Mouse (Mus musculus) intestine, embryonic 16.5 days (tissue): ENCODE measurements around the gene Itpk1. TPM values are rescaled to one million over a fixed set of nuclear protein-coding genes. Genes with fewer than 3 reads are reported as not detected.

Experiments used
- ATAC-seq: fragments of 200-750 bp; cut with Nextera tagmentation; 2 replicates; pipeline ENCODE4 v1.8.0; 2017; ENCODE audit warnings: moderate TSS enrichment, moderate library complexity
- H3K27ac ChIP-seq: fragments of 300-500 bp; sonication (generic); 2 replicates; pipeline ENCODE4 v1.5.1; 2014; ENCODE audit warnings: mild to moderate bottlenecking, low read length
- H3K27me3 ChIP-seq: fragments of 300-500 bp; sonication (generic); replicated peaks from 2 replicates; pipeline ENCODE4 v1.6.1; 2014; ENCODE audit warnings: low read length, control low read depth, mixed read lengths; ENCODE audit not compliant: control insufficient read depth, insufficient read depth
- H3K36me3 ChIP-seq: fragments of 300-500 bp; sonication (generic); 2 replicates; pipeline ENCODE4 v1.6.1; 2014; ENCODE audit warnings: low read length, control low read depth; ENCODE audit not compliant: control insufficient read depth, insufficient read depth
- H3K4me1 ChIP-seq: fragments of 300-500 bp; sonication (generic); 2 replicates; pipeline ENCODE4 v1.6.1; 2014; ENCODE audit warnings: low read length, control low read depth, mixed read lengths; ENCODE audit not compliant: control insufficient read depth, insufficient read depth
- H3K4me2 ChIP-seq: fragments of 300-500 bp; sonication (generic); 2 replicates; pipeline ENCODE4 v1.6.1; 2014; ENCODE audit warnings: low read depth, low read length, control low read depth
- H3K4me3 ChIP-seq: fragments of 300-500 bp; sonication (generic); 2 replicates; pipeline ENCODE4 v1.5.1; 2014; ENCODE audit warnings: mild to moderate bottlenecking, low read length
- H3K9ac ChIP-seq: fragments of 300-500 bp; sonication (generic); 2 replicates; pipeline ENCODE4 v1.6.1; 2014; ENCODE audit warnings: low read depth, low read length
- H3K9me3 ChIP-seq: fragments of 300-500 bp; sonication (generic); 2 replicates; pipeline ENCODE4 v1.6.1; 2016; ENCODE audit warnings: low read length, control low read depth; ENCODE audit not compliant: control insufficient read depth
- WGBS: fragments of 180-500 bp; shearing (Covaris S2); extraction: QIAGEN DNeasy Blood & Tissue Kit; methylation state at CpG from one replicate; pipeline ENCODE4 v1.1.7; 2014; 5-methylcytosine and 5-hydroxymethylcytosine counted together
- polyA plus RNA-seq: library from polyadenylated mRNA; unstranded; fragments of >200 nt; fragmentation: Nextera tagmentation; extraction: Ambion mirVana; gene quantifications from 2 replicates; pipeline ENCODE4 v1.2.1, GENCODE M21; 2015

Itpk1 gene
- polyA plus RNA-seq, 1 experiment from 2014 or later: 51.4 TPM

- WGBS: 84% methylated on average over 5 of the region's 5 CpGs
- H3K36me3 ChIP-seq: peaks cover 8% of the 10 kb centered on the region; the same call in 1 of the 2 replicates
Measured at GRCm38 (mm10) chr12:102575541-102576329, 129.0 kb downstream of the Itpk1 start.

GRCm38 (mm10) chr12:102573036-102573435 is 131.7 kb downstream of the Itpk1 start:
- Histone ChIP-seq H3K4me1 (peaks cover 4% of the 10 kb centered on the region; the same call in 1 of the 2 replicates), H3K27me3 (no peaks in the 10 kb centered on the region), H3K9me3 (no peaks in the 10 kb centered on the region), H3K36me3 (peaks cover 5% of the 10 kb centered on the region; the same call in 1 of the 2 replicates), H3K4me3 (no peak overlapping the region), H3K9ac (no peak overlapping the region), H3K27ac (no peak overlapping the region), H3K4me2 (no peak overlapping the region)
- ATAC-seq: no peak
- WGBS: 72% methylated on average over 7 of the region's 7 CpGs

More at GRCm38 (mm10) chr12:102575541-102576329, 129.0 kb downstream of the Itpk1 start:
- Histone ChIP-seq H3K27ac (no peak overlapping the region), H3K4me2 (no peak overlapping the region), H3K9ac (no peak overlapping the region), H3K27me3 (no peaks in the 10 kb centered on the region), H3K9me3 (no peaks in the 10 kb centered on the region), H3K4me1 (peaks cover 4% of the 10 kb centered on the region; the same call in 1 of the 2 replicates), H3K4me3 (no peak overlapping the region)
- ATAC-seq: no peak

GRCm38 (mm10) chr12:102571666-102572065 is 133.1 kb downstream of the Itpk1 start:
- H3K9ac ChIP-seq: no peak overlapping the region
- no peak for ATAC-seq
- H3K27me3 ChIP-seq: no peaks in the 10 kb centered on the region
- WGBS: 88% methylated on average over 9 of the region's 9 CpGs
- H3K4me1 ChIP-seq: no peaks in the 10 kb centered on the region
- no peak overlapping the region for H3K4me3 ChIP-seq
- H3K4me2 ChIP-seq: no peak overlapping the region
- H3K27ac ChIP-seq: no peak overlapping the region
- no peaks in the 10 kb centered on the region for H3K9me3 ChIP-seq
- H3K36me3 ChIP-seq: peaks cover 2% of the 10 kb centered on the region; the same call in 1 of the 2 replicates

GRCm38 (mm10) chr12:102570734-102571133 is 134.0 kb downstream of the Itpk1 start:
- no peaks in the 10 kb centered on the region for H3K4me1 ChIP-seq
- no peak overlapping the region for H3K9ac ChIP-seq
- H3K27ac ChIP-seq: no peak overlapping the region
- H3K4me3 ChIP-seq: no peak overlapping the region
- no peak for ATAC-seq
- peaks cover 2% of the 10 kb centered on the region; the same call in 1 of the 2 replicates for H3K36me3 ChIP-seq
- H3K9me3 ChIP-seq: no peaks in the 10 kb centered on the region
- H3K4me2 ChIP-seq: no peak overlapping the region
- 82% methylated on average over 5 of the region's 5 CpGs for WGBS
- no peaks in the 10 kb centered on the region for H3K27me3 ChIP-seq

- no peak for ATAC-seq
- Histone ChIP-seq H3K9ac (no peak overlapping the region), H3K27me3 (no peaks in the 10 kb centered on the region), H3K9me3 (no peaks in the 10 kb centered on the region), H3K27ac (no peak overlapping the region), H3K4me3 (no peak overlapping the region), H3K36me3 (peaks cover 2% of the 10 kb centered on the region; the same call in 1 of the 2 replicates), H3K4me2 (no peak overlapping the region), H3K4me1 (no peaks in the 10 kb centered on the region)
- 88% methylated on average over 13 of the region's 13 CpGs for WGBS
Measured at GRCm38 (mm10) chr12:102570111-102570510, 134.6 kb downstream of the Itpk1 start.

- Histone ChIP-seq H3K9ac (no peak overlapping the region), H3K4me2 (no peak overlapping the region), H3K4me1 (0 out of 2 replicates have a peak, but pooled peaks cover 4% of the 10 kb centered on the region), H3K9me3 (no peaks in the 10 kb centered on the region), H3K36me3 (peaks cover 2% of the 10 kb centered on the region; the same call in 1 of the 2 replicates), H3K27me3 (no peaks in the 10 kb centered on the region), H3K4me3 (no peak overlapping the region), H3K27ac (no peak overlapping the region)
- WGBS: 71% methylated on average over 7 of the region's 7 CpGs
- ATAC-seq: no peak
Measured at GRCm38 (mm10) chr12:102568219-102568618, 136.5 kb downstream of the Itpk1 start.

GRCm38 (mm10) chr12:102566951-102567350 is 137.8 kb downstream of the Itpk1 start:
- ATAC-seq: no peak
- Histone ChIP-seq H3K4me2 (no peak overlapping the region), H3K36me3 (no peaks in the 10 kb centered on the region; the same call in 1 of the 2 replicates), H3K27me3 (no peaks in the 10 kb centered on the region), H3K4me1 (0 out of 2 replicates have a peak, but pooled peaks cover 4% of the 10 kb centered on the region), H3K4me3 (no peak overlapping the region), H3K9me3 (no peaks in the 10 kb centered on the region), H3K27ac (no peak overlapping the region), H3K9ac (no peak overlapping the region)
- 70% methylated on average over 2 of the region's 2 CpGs for WGBS

GRCm38 (mm10) chr12:102565086-102565485 is 139.6 kb downstream of the Itpk1 start:
- no peak overlapping the region for H3K9ac ChIP-seq
- H3K4me1 ChIP-seq: 0 out of 2 replicates have a peak, but pooled peaks cover 4% of the 10 kb centered on the region
- WGBS: 61% methylated on average over 6 of the region's 6 CpGs
- 0 out of 2 replicates have a peak overlapping the region, but pooled peaks have one; percentile 39 for H3K27ac ChIP-seq
- peak; percentile 77 for ATAC-seq
- no peaks in the 10 kb centered on the region for H3K27me3 ChIP-seq
- no peak overlapping the region for H3K4me3 ChIP-seq
- no peaks in the 10 kb centered on the region for H3K9me3 ChIP-seq
- no peak overlapping the region for H3K4me2 ChIP-seq
- no peaks in the 10 kb centered on the region; the same call in 1 of the 2 replicates for H3K36me3 ChIP-seq

GRCm38 (mm10) chr12:102557372-102557771 is 147.4 kb downstream of the Itpk1 start:
- Histone ChIP-seq H3K9ac (no peak overlapping the region), H3K36me3 (no peaks in the 10 kb centered on the region), H3K4me3 (no peak overlapping the region), H3K27ac (no peak overlapping the region), H3K9me3 (no peaks in the 10 kb centered on the region), H3K27me3 (peaks cover 26% of the 10 kb centered on the region), H3K4me1 (no peaks in the 10 kb centered on the region), H3K4me2 (no peak overlapping the region)
- 79% methylated on average over 5 of the region's 5 CpGs for WGBS
- ATAC-seq: no peak
